Comparison of ENCODE assay signal across 26 mouse cellular contexts in genomic region chr6:50163013-50163412, GRCm38 (mm10). TPM values are rescaled to one million over a fixed set of nuclear protein-coding genes. Genes with fewer than 3 reads are reported as not detected.
DNase-seq lines count a peak whose midpoint lies in the region; ATAC-seq and TF ChIP-seq lines count a peak whose summit lies in the region.
"Had no signal": no experiment of that assay in that cellular context is flagged by ENCODE, and none has a peak within 500 bp of the region (broad histone marks: within the 10 kb centered on the region; RNA-seq: fewer than 3 reads in every experiment).

No protein-coding gene starts in this region.

- H3K36me3 ChIP-seq in thymus, adult 2 months (ENCODE audit: control insufficient read depth, insufficient read depth, low read length) = peaks cover 4% of the 10 kb centered on the region; the same call in 1 of the 2 replicates
- peaks cover 18% of the 10 kb centered on the region for H3K36me3 ChIP-seq in forebrain, embryonic 10.5 days (replicated peaks)
- no peaks in the 10 kb centered on the region for H3K36me3 ChIP-seq in heart, embryonic 10.5 days

- no peak for TF ChIP-seq POLR2A in thymus, adult 2 months (IDR thresholded peaks at IDR 0.05; ENCODE audit: control insufficient read depth, extremely low read depth, insufficient read depth, low read length, poor library complexity)

- H3K9me3 ChIP-seq in forebrain, embryonic 10.5 days = no peaks in the 10 kb centered on the region
- no peaks in the 10 kb centered on the region for H3K9me3 ChIP-seq in heart, embryonic 10.5 days
- H3K9me3 ChIP-seq: G1E; heart, embryonic 13.5 days had no signal

- H3K27ac ChIP-seq in gastrocnemius, adult 2 months = peak overlapping the region; percentile 78
- H3K27ac ChIP-seq in thymus, adult 2 months (ENCODE audit: control insufficient read depth, insufficient read depth, low read length) = no peak overlapping the region
- no peak overlapping the region for H3K27ac ChIP-seq in forebrain, embryonic 10.5 days
- no peak overlapping the region for H3K27ac ChIP-seq in heart, embryonic 10.5 days
- H3K27ac ChIP-seq: heart, embryonic 13.5 days; hindbrain, embryonic 14.5 days; hindbrain, postnatal 0 days had no signal

- intact Hi-C loops in gastrocnemius, adult 2 months (cut with DNase I) = no loop called here

- 62% methylated on average over 3 of the region's 3 CpGs for WGBS in thymus, adult 2 months
- 88% methylated on average over 3 of the region's 3 CpGs for WGBS in forebrain, embryonic 10.5 days
- 90% methylated on average over 3 of the region's 3 CpGs for WGBS in heart, embryonic 10.5 days

- ATAC-seq in common myeloid progenitor, adult 5-6 weeks (replicated peaks; ENCODE audit: low read depth, poor library complexity, severe bottlenecking) = peak; percentile 60
- ATAC-seq in megakaryocyte progenitor cell, adult 5-6 weeks (replicated peaks; ENCODE audit: poor library complexity) = peak; percentile 60
- ATAC-seq: forebrain, embryonic 14.5 days; forebrain, postnatal 0 days; hindbrain, postnatal 0 days; inflammation-experienced regulatory T-cells, adult 6 months; intestine, embryonic 16.5 days had no signal

- TF ChIP-seq CTCF in gastrocnemius, adult 2 months (IDR thresholded peaks at IDR 0.05) = no peak
- TF ChIP-seq CTCF in thymus, adult 2 months (IDR thresholded peaks at IDR 0.05; ENCODE audit: borderline replicate concordance, control insufficient read depth, extremely low read depth, insufficient read depth, low read length, poor library complexity) = no peak

- no peak overlapping the region; the same call in none of the 2 replicates for H3K4me3 ChIP-seq in gastrocnemius, adult 2 months
- H3K4me3 ChIP-seq in thymus, adult 2 months (ENCODE audit: control insufficient read depth, insufficient read depth, low read length) = no peak overlapping the region
- H3K4me3 ChIP-seq in forebrain, embryonic 10.5 days = no peak overlapping the region
- no peak overlapping the region for H3K4me3 ChIP-seq in heart, embryonic 10.5 days
- H3K4me3 ChIP-seq: heart, embryonic 13.5 days had no signal

- DNase-seq in gastrocnemius, adult 2 months = no peak
- DNase-seq in gastrocnemius, postnatal 4 days (ENCODE audit: low spot score in 2 of 2) = no peak
- no peak for DNase-seq in thymus, adult 2 months
- no peak for DNase-seq in forebrain, embryonic 10.5 days (ENCODE audit: extremely low spot score, low spot score)
- no peak for DNase-seq in heart, embryonic 10.5 days (ENCODE audit: low spot score)
- DNase-seq: adrenal gland, adult 2 months; adrenal gland, postnatal 14 days; B cell, adult 2 months; cerebellum, adult 18-20 months; cerebellum, adult 9-10 months; cerebellum, postnatal 14 days; forebrain, postnatal 0 days; gastrocnemius, postnatal 10 days; gastrocnemius, postnatal 36 days; heart, postnatal 14 days; heart, postnatal 4 days had no signal

- no peaks in the 10 kb centered on the region for H3K4me1 ChIP-seq in thymus, adult 2 months (replicated peaks; ENCODE audit: control insufficient read depth, insufficient read depth, low read length)
- 0 out of 2 replicates have a peak, but pooled peaks cover 3% of the 10 kb centered on the region for H3K4me1 ChIP-seq in forebrain, embryonic 10.5 days
- no peaks in the 10 kb centered on the region for H3K4me1 ChIP-seq in heart, embryonic 10.5 days

- no peaks in the 10 kb centered on the region for H3K27me3 ChIP-seq in thymus, adult 2 months (ENCODE audit: control insufficient read depth, insufficient read depth, low read length)
- H3K27me3 ChIP-seq in forebrain, embryonic 10.5 days (ENCODE audit: poor library complexity, severe bottlenecking) = no peaks in the 10 kb centered on the region
- no peaks in the 10 kb centered on the region for H3K27me3 ChIP-seq in heart, embryonic 10.5 days (ENCODE audit: insufficient read depth, poor library complexity, severe bottlenecking)
- H3K27me3 ChIP-seq: CH12.LX; heart, embryonic 13.5 days had no signal

RNA-seq across cellular contexts. Expression of gene Mpp6, which starts 53.0 kb away (rescaled TPM):
- 100 to 1,000 TPM; 126 to 135 TPM for total RNA-seq in gastrocnemius, adult 2 months (2021)
- 100 to 1,000 TPM; 126 to 157 TPM for total RNA-seq in gastrocnemius, postnatal 4 days (2021)
- 233 and 247 TPM in 2 replicates for total RNA-seq in common myeloid progenitor, adult 5-6 weeks (2017)
- 179 and 186 TPM in 2 replicates for total RNA-seq in megakaryocyte progenitor cell, adult 5-6 weeks (2015)
- total RNA-seq in megakaryocyte progenitor cell, adult 5-6 weeks (2017) = 278 and 339 TPM in 2 replicates
- polyA plus RNA-seq in thymus, adult 2 months (2012; rRNA removed) = 8.5 and 9.4 TPM in 2 replicates
- polyA plus RNA-seq in forebrain, embryonic 10.5 days (2016; fragmentation: Nextera tagmentation; extraction: Ambion mirVana) = 73.6 and 75.0 TPM in 2 replicates
- 53.1 and 69.9 TPM in 2 replicates for polyA plus RNA-seq in heart, embryonic 10.5 days (2016; fragmentation: Nextera tagmentation; extraction: Ambion mirVana)
